Mouse (Mus musculus): Measurements from ENCODE around the gene Gpc3. TPM values are rescaled to one million over a fixed set of nuclear protein-coding genes. Genes with fewer than 3 reads are reported as not detected.

The Gpc3 gene
- polyA plus RNA-seq, 1 experiment, result not detected

DNA sequence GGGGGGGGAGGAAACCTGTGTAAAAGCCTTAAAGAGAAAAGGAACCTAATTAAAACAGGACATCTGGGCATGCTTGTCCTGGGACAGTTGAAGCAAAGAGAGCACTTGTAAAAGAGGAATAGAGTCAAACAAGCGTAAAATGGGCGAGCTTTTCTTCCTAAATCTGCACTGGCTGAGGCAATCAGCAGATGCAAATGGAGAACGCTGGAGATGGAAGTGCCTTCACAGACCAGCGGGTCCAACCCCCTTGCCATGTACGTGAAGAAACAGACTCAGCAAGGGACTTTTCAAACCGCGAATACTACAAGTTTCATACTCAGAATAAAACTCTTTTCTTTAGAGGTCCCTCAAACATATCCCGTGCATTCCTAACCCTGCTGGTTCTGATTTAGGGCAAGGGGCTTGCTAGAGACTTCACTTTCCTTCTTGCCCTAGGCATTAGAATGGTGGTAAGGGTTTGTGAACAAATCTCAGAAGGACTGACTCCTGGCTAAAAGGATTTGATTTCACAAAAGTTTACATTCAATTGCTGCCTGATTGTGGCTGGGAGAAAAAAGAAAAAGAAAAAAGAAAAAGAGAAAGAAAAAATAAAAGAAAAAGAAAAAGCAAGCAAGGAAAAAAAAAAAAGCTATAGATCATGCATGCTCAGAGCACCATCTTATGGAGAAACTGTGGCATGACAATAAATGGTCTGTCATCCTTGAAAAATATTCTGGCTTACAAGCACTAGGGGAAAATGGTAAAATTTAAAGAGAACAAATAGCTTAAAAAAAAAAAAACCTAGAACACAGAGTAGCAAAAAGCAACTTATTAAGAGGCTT lies 243.6 kb downstream of the Gpc3 start:
- H3K27me3 ChIP-seq (ENCODE audit: control insufficient read depth, insufficient read depth, insufficient read length), result no peaks in the 10 kb centered on the region
- H3K79me2 ChIP-seq (ENCODE audit: control insufficient read depth, insufficient read depth), result no peaks in the 10 kb centered on the region
- H3K4me3 ChIP-seq (ENCODE audit: insufficient read depth, poor library complexity, severe bottlenecking), result no peak overlapping the region
- no peak overlapping the region for H3ac ChIP-seq (ENCODE audit: control insufficient read depth, insufficient read length, low read depth)
- H3K36me3 ChIP-seq (ENCODE audit: control insufficient read depth, insufficient read depth), result no peaks in the 10 kb centered on the region
- TF ChIP-seq USF1 (IDR thresholded peaks at IDR 0.05; ENCODE audit: low read depth) (no peak), MAX (IDR thresholded peaks at IDR 0.05) (no peak), FOSL1 (IDR thresholded peaks at IDR 0.05; ENCODE audit: insufficient read depth, low read length, poor library complexity, severe bottlenecking) (no peak), MYOD1 (IDR thresholded peaks at IDR 0.05; ENCODE audit: control insufficient read depth, insufficient read length, low read depth) (no peak), CTCF (IDR thresholded peaks at IDR 0.05; ENCODE audit: control insufficient read depth, insufficient read depth, insufficient read length) (no peak), MYOG (IDR thresholded peaks at IDR 0.05; ENCODE audit: control insufficient read depth, extremely low read depth, insufficient read length) (no peak), CEBPB (IDR thresholded peaks at IDR 0.05; ENCODE audit: low read depth) (no peak)
- no peaks in the 10 kb centered on the region for H3K79me3 ChIP-seq (ENCODE audit: low read depth)

DNA sequence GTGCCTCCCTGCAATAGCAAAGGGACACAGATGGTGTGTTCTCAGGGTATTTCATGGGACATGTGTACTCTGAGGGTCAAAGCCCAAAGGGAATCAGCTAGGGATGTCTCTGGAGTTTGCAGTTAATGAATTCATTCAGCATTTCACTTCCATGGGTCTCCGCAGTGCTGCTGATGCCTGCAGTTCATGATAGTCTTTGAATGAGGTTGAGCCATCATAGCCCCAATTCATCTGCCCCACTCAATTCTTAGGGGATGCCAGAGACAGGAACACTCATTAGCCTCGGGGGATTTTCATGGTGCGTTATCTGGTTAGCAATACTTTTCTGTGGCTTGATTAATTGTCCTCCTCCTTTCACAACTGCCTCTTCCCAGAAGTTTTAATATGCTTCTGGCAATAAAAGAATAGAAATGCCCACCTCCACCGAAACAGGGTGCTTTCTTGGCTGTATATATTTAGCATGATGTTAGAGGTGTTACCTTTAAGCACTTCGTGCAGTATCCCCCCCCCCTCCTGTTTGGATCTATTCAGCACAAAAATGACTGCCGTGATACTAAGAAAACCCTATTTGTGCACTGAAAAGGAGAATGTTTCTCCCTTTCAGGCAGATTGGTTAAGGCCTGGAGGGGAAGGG lies 244.3 kb downstream of the Gpc3 start:
- no peaks in the 10 kb centered on the region for H3K27me3 ChIP-seq (ENCODE audit: control insufficient read depth, insufficient read depth, insufficient read length)
- TF ChIP-seq CTCF (IDR thresholded peaks at IDR 0.05; ENCODE audit: control insufficient read depth, insufficient read depth, insufficient read length) (no peak), FOSL1 (IDR thresholded peaks at IDR 0.05; ENCODE audit: insufficient read depth, low read length, poor library complexity, severe bottlenecking) (no peak), MYOD1 (IDR thresholded peaks at IDR 0.05; ENCODE audit: control insufficient read depth, insufficient read length, low read depth) (no peak), USF1 (IDR thresholded peaks at IDR 0.05; ENCODE audit: low read depth) (no peak), MYOG (IDR thresholded peaks at IDR 0.05; ENCODE audit: control insufficient read depth, extremely low read depth, insufficient read length) (no peak), CEBPB (IDR thresholded peaks at IDR 0.05; ENCODE audit: low read depth) (no peak), MAX (IDR thresholded peaks at IDR 0.05) (no peak)
- no peak overlapping the region for H3ac ChIP-seq (ENCODE audit: control insufficient read depth, insufficient read length, low read depth)
- no peaks in the 10 kb centered on the region for H3K79me3 ChIP-seq (ENCODE audit: low read depth)
- no peaks in the 10 kb centered on the region for H3K36me3 ChIP-seq (ENCODE audit: control insufficient read depth, insufficient read depth)
- no peaks in the 10 kb centered on the region for H3K79me2 ChIP-seq (ENCODE audit: control insufficient read depth, insufficient read depth)
- H3K4me3 ChIP-seq (ENCODE audit: insufficient read depth, poor library complexity, severe bottlenecking), result no peak overlapping the region

DNA sequence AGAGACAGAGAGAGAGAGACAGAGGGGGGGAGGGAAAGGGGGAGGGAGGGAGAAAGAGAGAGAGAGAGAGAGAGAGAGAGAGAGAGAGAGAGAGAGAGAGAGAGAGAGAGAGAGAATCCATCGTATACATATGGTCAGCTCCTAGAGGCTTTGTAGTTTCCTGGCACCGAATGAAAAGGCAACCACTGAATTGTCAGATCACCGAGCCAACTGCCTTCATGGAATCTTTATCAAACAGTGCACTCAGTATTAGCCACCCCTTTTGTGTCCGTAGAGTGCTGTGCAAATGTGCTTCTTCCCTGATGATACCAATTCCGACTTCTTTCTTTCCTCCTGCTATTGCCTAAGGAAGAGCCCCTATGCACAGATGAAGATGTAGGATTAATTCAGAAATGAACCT lies 246.9 kb downstream of the Gpc3 start:
- no peak overlapping the region for H3ac ChIP-seq (ENCODE audit: control insufficient read depth, insufficient read length, low read depth)
- no peaks in the 10 kb centered on the region for H3K27me3 ChIP-seq (ENCODE audit: control insufficient read depth, insufficient read depth, insufficient read length)
- TF ChIP-seq FOSL1 (IDR thresholded peaks at IDR 0.05; ENCODE audit: insufficient read depth, low read length, poor library complexity, severe bottlenecking), result no peak
- no peak for TF ChIP-seq MYOD1 (IDR thresholded peaks at IDR 0.05; ENCODE audit: control insufficient read depth, insufficient read length, low read depth)
- no peak for TF ChIP-seq MAX (IDR thresholded peaks at IDR 0.05)
- TF ChIP-seq CTCF (IDR thresholded peaks at IDR 0.05; ENCODE audit: control insufficient read depth, insufficient read depth, insufficient read length), result no peak
- no peak for TF ChIP-seq MYOG (IDR thresholded peaks at IDR 0.05; ENCODE audit: control insufficient read depth, extremely low read depth, insufficient read length)
- TF ChIP-seq CEBPB (IDR thresholded peaks at IDR 0.05; ENCODE audit: low read depth), result no peak
- no peak for TF ChIP-seq USF1 (IDR thresholded peaks at IDR 0.05; ENCODE audit: low read depth)
- no peaks in the 10 kb centered on the region for H3K79me3 ChIP-seq (ENCODE audit: low read depth)
- H3K79me2 ChIP-seq (ENCODE audit: control insufficient read depth, insufficient read depth), result no peaks in the 10 kb centered on the region
- H3K36me3 ChIP-seq (ENCODE audit: control insufficient read depth, insufficient read depth), result no peaks in the 10 kb centered on the region
- no peak overlapping the region for H3K4me3 ChIP-seq (ENCODE audit: insufficient read depth, poor library complexity, severe bottlenecking)

DNA sequence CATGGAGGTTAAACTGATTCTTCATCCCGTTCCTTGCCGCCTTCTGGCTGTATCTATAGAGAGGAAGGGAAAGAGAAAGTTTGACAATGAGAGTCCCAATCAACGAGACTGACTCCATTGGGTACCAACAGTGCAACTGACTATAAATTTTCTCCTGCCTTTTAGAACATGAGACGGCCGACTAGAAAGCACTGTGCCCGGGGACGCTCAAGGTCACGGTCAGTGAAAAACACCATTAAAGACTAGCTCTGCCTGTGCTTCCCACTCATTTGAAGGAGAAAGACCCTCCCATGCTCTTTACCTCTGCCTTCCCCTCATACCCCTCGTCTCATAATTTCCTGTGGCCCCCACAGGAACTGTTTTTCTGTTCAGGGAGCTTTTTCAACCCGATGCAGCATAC lies 248.0 kb downstream of the Gpc3 start:
- H3K36me3 ChIP-seq (ENCODE audit: control insufficient read depth, insufficient read depth), result no peaks in the 10 kb centered on the region
- H3ac ChIP-seq (ENCODE audit: control insufficient read depth, insufficient read length, low read depth), result no peak overlapping the region
- no peak overlapping the region for H3K4me3 ChIP-seq (ENCODE audit: insufficient read depth, poor library complexity, severe bottlenecking)
- H3K79me3 ChIP-seq (ENCODE audit: low read depth), result no peaks in the 10 kb centered on the region
- TF ChIP-seq USF1 (IDR thresholded peaks at IDR 0.05; ENCODE audit: low read depth), result no peak
- no peak for TF ChIP-seq MAX (IDR thresholded peaks at IDR 0.05)
- H3K79me2 ChIP-seq (ENCODE audit: control insufficient read depth, insufficient read depth), result no peaks in the 10 kb centered on the region
- H3K27me3 ChIP-seq (ENCODE audit: control insufficient read depth, insufficient read depth, insufficient read length), result no peaks in the 10 kb centered on the region

DNA sequence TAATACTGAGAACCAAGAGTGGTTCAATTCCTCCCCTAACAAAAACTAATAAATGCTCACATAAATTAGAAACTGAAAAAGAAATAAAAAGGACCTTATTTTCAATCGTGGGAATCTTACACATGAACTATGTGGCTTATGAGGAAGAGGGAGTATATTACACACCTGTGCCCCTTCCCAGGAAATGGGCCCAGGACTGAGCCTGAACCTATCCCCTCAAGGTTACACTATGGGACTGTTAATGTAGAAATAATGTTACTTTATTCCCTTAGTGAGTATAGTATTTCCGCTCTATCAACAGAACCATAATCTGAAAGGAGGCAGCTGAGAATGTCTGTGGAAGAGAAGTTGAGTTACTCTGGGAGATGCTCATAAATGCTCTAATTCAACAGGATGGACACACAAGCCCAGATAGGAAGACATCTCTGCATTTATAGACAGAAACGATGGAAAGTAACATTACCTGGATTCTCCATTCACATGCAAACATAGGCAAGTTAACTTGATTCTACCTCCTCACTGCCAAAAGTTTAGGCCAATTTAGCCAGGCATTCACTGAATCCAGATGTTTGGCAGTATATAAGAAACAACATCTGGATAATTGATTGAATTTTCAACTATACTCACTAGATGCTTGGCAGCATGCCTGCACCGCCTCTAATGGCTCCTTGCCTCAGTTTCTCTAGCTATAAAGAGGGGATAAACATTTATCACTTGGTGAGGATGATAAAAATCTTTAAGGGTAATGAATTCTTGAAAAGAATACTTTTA lies 251.3 kb downstream of the Gpc3 start:
- Histone ChIP-seq H3K79me2 (ENCODE audit: control insufficient read depth, insufficient read depth) (no peaks in the 10 kb centered on the region), H3K27me3 (ENCODE audit: control insufficient read depth, insufficient read depth, insufficient read length) (no peaks in the 10 kb centered on the region), H3K79me3 (ENCODE audit: low read depth) (no peaks in the 10 kb centered on the region), H3K36me3 (ENCODE audit: control insufficient read depth, insufficient read depth) (no peaks in the 10 kb centered on the region), H3ac (ENCODE audit: control insufficient read depth, insufficient read length, low read depth) (no peak overlapping the region), H3K4me3 (ENCODE audit: insufficient read depth, poor library complexity, severe bottlenecking) (no peak overlapping the region)
- no peak for TF ChIP-seq MYOG (IDR thresholded peaks at IDR 0.05; ENCODE audit: control insufficient read depth, extremely low read depth, insufficient read length)
- TF ChIP-seq MYOD1 (IDR thresholded peaks at IDR 0.05; ENCODE audit: control insufficient read depth, insufficient read length, low read depth), result no peak
- no peak for TF ChIP-seq CTCF (IDR thresholded peaks at IDR 0.05; ENCODE audit: control insufficient read depth, insufficient read depth, insufficient read length)
- no peak for TF ChIP-seq MAX (IDR thresholded peaks at IDR 0.05)
- TF ChIP-seq FOSL1 (IDR thresholded peaks at IDR 0.05; ENCODE audit: insufficient read depth, low read length, poor library complexity, severe bottlenecking), result no peak
- no peak for TF ChIP-seq CEBPB (IDR thresholded peaks at IDR 0.05; ENCODE audit: low read depth)
- no peak for TF ChIP-seq USF1 (IDR thresholded peaks at IDR 0.05; ENCODE audit: low read depth)

Data from C2C12 (cell line).